Mouse (Mus musculus) CH12.LX (cell line): ENCODE measurements around the gene Gimap7.

Experiments
- EP300 ChIP-seq: IDR thresholded peaks from 2 replicates; pipeline ENCODE4 v1.6.1; 2011; ENCODE audit warnings: low read length, improper control_type of control experiment
- SIN3A ChIP-seq: IDR thresholded peaks from 2 replicates; pipeline ENCODE4 v1.6.1; 2012; ENCODE audit warnings: low read length, improper control_type of control experiment, inconsistent platforms
- USF1 ChIP-seq: IDR thresholded peaks from 2 replicates; pipeline ENCODE4 v1.6.1; 2014; ENCODE audit warnings: low read depth, mild to moderate bottlenecking, inconsistent platforms, low read length, improper control_type of control experiment
- ZNF384 ChIP-seq: IDR thresholded peaks from 2 replicates; pipeline ENCODE4 v1.6.1; 2012; ENCODE audit warnings: low read depth, low read length, improper control_type of control experiment, inconsistent platforms

GRCm38 (mm10) chr6:48739780-48740055 is 21.3 kb downstream of the Gimap7 start:
- TF ChIP-seq USF1 (no peak), ZNF384 (no peak), EP300 (no peak), SIN3A (no peak; the same call in 1 of the 2 replicates)
